Mouse (Mus musculus) cerebellum, adult 2 months (tissue): ENCODE measurements around the gene Slc35g1.

Source experiments
- CTCF ChIP-seq: fragments of 200-500 bp; IDR thresholded peaks from 2 replicates; pipeline ENCODE4 v1.5.1; 2011; ENCODE audit warnings: low read depth, mild to moderate bottlenecking, control low read depth, low read length, moderate library complexity, borderline replicate concordance; ENCODE audit not compliant: insufficient read depth
- POLR2A ChIP-seq: fragments of 200-500 bp; IDR thresholded peaks from 2 replicates; pipeline ENCODE4 v1.6.1; 2011; ENCODE audit warnings: low read length, control low read depth, borderline replicate concordance; ENCODE audit not compliant: insufficient read depth

GRCm38 (mm10) chr19:38363879-38364659 lies 31.7 kb upstream of the Slc35g1 start:
- TF ChIP-seq CTCF (no peak), POLR2A (no peak)
